Mouse (Mus musculus): ENCODE data around the gene Tmem245.

DNA sequence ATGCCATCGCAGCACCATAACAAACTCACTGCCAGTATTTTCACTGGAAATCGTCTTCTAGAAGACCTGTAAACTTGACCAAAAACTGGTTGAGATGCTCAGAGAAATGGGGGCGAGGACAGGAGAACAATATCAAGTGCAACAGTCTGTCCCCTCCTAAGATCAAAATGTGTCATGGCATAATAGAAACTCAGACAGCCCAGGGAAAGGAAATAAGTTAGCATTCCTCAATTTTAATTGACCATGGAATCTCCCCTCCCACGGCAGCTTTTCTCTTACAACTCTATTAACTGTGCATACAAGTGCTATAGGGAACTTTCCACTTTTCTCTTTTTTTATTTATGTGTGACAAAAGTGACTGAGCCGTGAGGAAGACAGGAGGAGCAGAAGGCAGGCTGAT is 79.5 kb downstream of the Tmem245 start:
- TF ChIP-seq POLR2A (IDR thresholded peaks at IDR 0.05; ENCODE audit: insufficient read length, low read depth) (no peak), POLR2AphosphoS2 (IDR thresholded peaks at IDR 0.05; ENCODE audit: insufficient read length, low read depth) (no peak), MYOG (IDR thresholded peaks at IDR 0.05; ENCODE audit: control insufficient read depth in 1 of 3, insufficient read depth in 1 of 3, insufficient read length in 2 of 3, low read depth in 2 of 3) (no peak), USF1 (IDR thresholded peaks at IDR 0.05; ENCODE audit: low read depth) (no peak), REST (IDR thresholded peaks at IDR 0.05; ENCODE audit: insufficient read depth, insufficient read length) (no peak), TCF12 (IDR thresholded peaks at IDR 0.05; ENCODE audit: insufficient read depth, poor library complexity, severe bottlenecking) (no peak), E2F4 (IDR thresholded peaks at IDR 0.05; ENCODE audit: insufficient read depth) (no peak)

Data from myocyte (in vitro differentiated cells).